Mouse (Mus musculus): ENCODE data around the gene Cavin1.

DNA sequence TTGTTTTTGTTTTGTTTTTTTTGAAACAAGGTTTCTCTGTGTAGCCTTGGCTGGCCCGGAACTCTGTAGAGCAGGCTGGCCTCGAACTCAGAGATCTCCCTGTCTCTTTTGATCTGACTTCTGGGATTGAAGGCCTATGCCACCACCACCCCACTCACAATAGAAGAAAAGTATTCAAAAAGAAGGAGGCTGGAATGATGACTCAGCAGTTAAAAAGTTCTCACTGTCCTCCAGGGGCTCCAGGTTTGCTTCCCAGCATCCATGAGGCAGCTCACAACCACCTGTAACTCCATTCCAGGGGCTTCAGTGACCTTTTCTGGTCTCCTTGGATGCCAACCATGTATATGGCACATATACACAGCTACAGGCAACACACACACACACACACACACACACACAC lies 28.1 kb upstream of the Cavin1 start:
- TF ChIP-seq CTCF (IDR thresholded peaks at IDR 0.05; ENCODE audit: extremely low read depth, insufficient read length, insufficient replicate concordance, low read depth, low read length) (no peak), POLR2A (IDR thresholded peaks at IDR 0.05; ENCODE audit: low read depth, low read length) (no peak)
